Mouse (Mus musculus) activated CD4-positive, CD25-positive, alpha-beta regulatory T cell, adult 4 months (primary cell): Measurements from ENCODE around the gene Wasf2. TPM values are rescaled to one million over a fixed set of nuclear protein-coding genes. Genes with fewer than 3 reads are reported as not detected.

Experiments used
- ATAC-seq: one replicate; pipeline ENCODE4 v1.8.0; 2017
- polyA plus RNA-seq, 2 experiments: library from polyadenylated mRNA; unstranded; fragments of 100-300 nt; shearing (Covaris generic); gene quantifications; one replicate each; pipeline ENCODE4 v1.2.1; 2017

Wasf2 gene
- polyA plus RNA-seq, 2 experiments from 2014 or later = 83.0 to 104 TPM

- no peak for ATAC-seq
These were observed 112.4 kb downstream of the Wasf2 start for GRCm38 (mm10) chr4:133242710-133243109.

GRCm38 (mm10) chr4:133243538-133243937 lies 113.2 kb downstream of the Wasf2 start:
- ATAC-seq = no peak

- no peak for ATAC-seq
These were observed 114.0 kb downstream of the Wasf2 start for GRCm38 (mm10) chr4:133244289-133244688.

DNA sequence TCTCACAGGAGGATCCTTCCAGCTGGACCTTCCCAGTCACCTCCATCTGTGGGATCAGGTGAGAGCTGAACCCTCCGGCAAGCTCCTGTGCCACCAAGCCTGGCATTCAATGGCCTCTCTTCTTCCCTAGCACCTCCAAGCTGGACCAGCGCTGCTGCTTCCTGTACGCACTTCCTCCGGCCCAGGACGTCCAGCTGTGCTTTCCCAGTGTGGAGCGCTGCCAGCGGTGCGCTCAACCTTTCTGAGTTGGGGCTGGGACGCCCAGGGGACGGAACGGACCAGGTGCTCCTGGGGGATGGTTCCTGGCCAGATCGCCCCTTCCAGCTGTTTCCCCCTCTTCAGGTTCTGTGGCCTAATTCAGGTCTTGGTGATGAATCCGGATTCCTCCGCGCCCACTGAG lies 116.8 kb downstream of the Wasf2 start:
- no peak for ATAC-seq

DNA sequence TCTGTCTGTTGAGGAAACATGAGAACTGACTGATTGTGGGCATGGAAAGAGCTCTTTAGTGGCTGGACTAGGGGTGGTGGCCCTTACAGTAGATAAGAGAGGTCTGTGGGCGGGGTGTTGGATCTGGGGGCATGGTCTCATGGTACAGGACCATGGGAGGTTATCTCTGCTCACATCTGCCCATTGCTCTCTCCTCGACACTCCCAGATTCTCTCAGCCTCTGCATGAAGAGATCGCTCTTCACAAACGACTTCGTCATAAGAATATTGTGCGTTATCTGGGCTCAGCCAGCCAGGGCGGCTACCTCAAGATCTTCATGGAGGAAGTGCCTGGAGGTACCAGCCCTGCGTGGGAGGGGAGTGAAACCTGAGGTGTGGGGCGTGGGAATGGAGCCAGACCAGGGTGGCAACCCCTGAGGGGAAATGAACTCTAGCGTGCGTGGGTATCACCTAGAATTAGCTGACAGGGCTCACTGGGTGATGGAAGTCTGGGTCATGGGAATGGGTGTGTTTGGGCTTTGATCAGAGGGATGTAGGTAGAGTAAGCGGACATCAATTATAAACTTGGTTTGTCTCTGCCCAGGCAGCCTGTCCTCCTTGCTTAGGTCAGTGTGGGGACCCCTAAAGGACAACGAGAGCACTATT lies 117.6 kb downstream of the Wasf2 start:
- ATAC-seq = no peak

Other genes with a start within 250 kb of the Wasf2 start
- 10 to 100 TPM; 33.0 to 36.2 TPM for gene Stx12, start 246.0 kb upstream of the Wasf2 start, polyA plus RNA-seq
- gene Fam76a, start 207.9 kb upstream of the Wasf2 start, polyA plus RNA-seq = 10 to 100 TPM; 17.3 to 19.3 TPM
- gene Fgr, start 156.4 kb upstream of the Wasf2 start, polyA plus RNA-seq = 1 to 10 TPM; 4.2 TPM
- 1 to 10 TPM; 2.1 TPM for gene Ahdc1, start 119.2 kb upstream of the Wasf2 start, polyA plus RNA-seq
- not detected for gene Cd164l2, start 81.6 kb downstream of the Wasf2 start, polyA plus RNA-seq
- not detected for gene Gpr3, start 82.0 kb downstream of the Wasf2 start, polyA plus RNA-seq
- under 1 TPM in 1 of 2 experiments, not detected in 1; 0.42 TPM for gene Map3k6, start 110.3 kb downstream of the Wasf2 start, polyA plus RNA-seq
- gene Sytl1, start 132.6 kb downstream of the Wasf2 start, polyA plus RNA-seq = 10 to 100 TPM; 29.6 to 45.6 TPM
- gene Tmem222, start 147.3 kb downstream of the Wasf2 start, polyA plus RNA-seq = 10 to 100 TPM; 72.4 to 77.5 TPM
- gene Wdtc1, start 223.0 kb downstream of the Wasf2 start, polyA plus RNA-seq = 1 to 10 TPM; 5.5 to 8.9 TPM
- 10 to 100 TPM; 10.4 to 11.3 TPM for gene Slc9a1, start 239.2 kb downstream of the Wasf2 start, polyA plus RNA-seq